Mouse (Mus musculus) monocyte, adult 2 months (primary cell): ENCODE measurements around the gene 6430531B16Rik.

Experiments used
- DNase-seq, 2 experiments: peaks; one replicate each; pipeline ENCODE4 v3.0.0; 2022; ENCODE audit warnings: low spot score in 2 of 2, low read depth in 1 of 2

Gene 6430531B16Rik

GRCm38 (mm10) chr7:139971436-139971835, 7.1 kb downstream of the 6430531B16Rik start:
- DNase-seq = no peak

DNA sequence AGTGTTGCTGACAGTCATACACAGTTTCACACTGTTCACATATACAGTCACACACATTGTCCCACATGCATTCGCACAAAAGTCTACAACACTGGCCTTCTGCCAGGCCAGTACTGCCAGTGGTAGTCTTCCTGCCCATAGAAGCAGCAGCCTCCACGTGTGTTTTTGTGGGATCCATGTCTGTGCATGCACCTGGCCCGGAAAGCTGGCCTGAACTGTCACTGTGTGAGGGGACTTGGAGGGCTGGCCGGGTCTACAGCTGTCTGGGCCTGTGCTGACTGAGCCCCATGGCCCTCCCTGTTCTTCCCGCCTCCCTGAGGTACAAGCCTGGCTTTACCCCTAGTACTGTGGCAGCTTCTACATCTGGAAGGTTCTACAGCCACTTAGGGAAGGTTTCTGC, 7.6 kb downstream of the 6430531B16Rik start:
- DNase-seq = no peak

DNA sequence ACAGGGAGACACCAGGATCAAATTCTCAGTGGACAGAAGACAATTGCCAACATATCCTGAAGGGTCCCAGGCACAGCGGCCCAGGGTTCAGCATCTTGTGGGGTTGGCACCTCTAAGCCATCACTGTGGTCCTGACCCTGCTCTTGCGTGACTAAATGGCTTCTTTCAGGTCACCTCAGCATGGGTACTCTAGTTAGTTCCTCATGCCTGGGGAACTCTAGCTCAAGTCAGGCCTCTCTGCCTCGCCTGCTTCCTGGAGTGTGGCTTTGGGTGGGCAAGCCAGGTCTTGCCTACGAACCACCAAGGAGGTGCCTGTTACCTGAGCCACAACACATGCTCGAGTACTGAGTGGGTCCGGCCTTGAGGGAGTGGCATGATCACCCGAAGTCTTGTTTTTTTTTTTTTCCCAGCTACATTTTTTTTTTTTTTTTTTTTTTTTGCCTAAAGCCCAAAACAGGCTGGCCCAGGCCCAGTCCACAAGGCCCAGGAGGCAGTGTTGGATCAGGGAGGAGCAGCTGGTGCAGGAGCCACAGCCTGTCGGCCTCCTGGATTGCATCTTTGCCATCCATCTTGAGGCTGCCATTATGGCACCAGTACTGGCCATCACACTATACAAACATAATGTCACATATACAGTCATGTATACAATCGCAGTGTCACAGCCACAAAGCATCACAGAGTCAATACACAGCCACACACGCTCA, 8.2 kb downstream of the 6430531B16Rik start:
- no peak for DNase-seq

- peak in 1 of 2 experiments; percentile 62 for DNase-seq
Measured at GRCm38 (mm10) chr7:139969348-139970130, 9.0 kb downstream of the 6430531B16Rik start.

DNA sequence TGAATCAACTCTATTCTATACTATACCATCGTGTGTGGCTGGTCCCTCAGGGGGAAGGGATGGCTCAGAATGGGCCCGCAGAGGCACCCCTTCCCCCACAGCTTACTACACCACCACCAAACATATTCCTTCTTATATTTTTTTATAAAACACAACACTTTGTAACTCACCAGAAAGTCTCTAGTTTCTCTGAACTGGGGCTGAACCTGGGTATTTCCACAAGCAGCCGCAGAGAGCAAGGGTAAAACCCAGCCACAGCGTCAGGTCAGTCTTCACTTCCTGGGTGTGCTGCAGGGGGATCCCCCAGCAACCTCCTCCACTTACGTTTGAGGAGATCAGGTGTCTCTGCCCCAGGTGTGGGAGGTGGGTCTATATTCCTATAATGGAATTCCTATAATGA, 10.1 kb downstream of the 6430531B16Rik start:
- DNase-seq = no peak

- no peak for DNase-seq
Measured at GRCm38 (mm10) chr7:139967175-139967574, 11.4 kb downstream of the 6430531B16Rik start.

- DNase-seq = no peak
Measured at GRCm38 (mm10) chr7:139963814-139964213, 14.7 kb downstream of the 6430531B16Rik start.

GRCm38 (mm10) chr7:139961141-139961540, 17.4 kb downstream of the 6430531B16Rik start:
- DNase-seq = no peak

DNA sequence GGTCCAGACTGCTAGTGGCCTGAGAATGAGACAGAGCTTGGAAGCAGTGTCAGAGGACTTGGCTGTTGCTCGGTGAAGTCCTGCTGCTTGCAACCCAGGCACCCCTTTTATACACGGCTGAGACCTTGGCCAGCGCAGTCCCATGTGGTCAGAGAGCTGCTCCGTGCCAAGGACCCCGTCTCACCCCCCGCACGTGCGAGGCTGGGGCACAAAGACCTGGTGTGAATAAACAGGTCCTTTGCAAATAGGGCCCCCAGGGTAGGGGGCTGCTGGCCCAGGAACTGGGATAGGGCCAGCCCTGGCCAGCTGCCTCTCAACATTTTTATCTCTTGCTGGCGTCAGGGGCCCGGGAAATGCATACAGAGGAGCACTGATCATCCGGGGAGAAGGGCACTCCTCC, 20.6 kb downstream of the 6430531B16Rik start:
- DNase-seq = no peak

DNA sequence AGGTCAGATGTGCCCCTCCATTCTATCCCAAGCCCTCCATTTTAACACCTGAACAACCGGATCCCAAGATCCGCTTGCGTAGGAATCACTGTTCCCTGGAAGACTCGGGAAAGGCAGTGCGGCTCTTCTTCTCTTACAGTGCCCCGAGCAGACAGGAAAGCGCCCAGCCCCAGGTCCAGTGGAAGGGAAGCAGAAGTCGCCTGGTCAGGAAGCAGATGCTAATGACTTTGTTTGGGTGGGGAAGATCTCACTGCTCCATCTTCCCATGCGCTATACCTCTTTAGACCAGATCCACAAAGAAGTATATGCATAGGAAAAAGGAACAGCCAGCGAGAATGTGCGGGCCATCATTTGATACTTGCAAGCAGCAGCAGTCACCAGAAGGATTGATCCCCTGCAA, 21.1 kb downstream of the 6430531B16Rik start:
- no peak for DNase-seq

DNA sequence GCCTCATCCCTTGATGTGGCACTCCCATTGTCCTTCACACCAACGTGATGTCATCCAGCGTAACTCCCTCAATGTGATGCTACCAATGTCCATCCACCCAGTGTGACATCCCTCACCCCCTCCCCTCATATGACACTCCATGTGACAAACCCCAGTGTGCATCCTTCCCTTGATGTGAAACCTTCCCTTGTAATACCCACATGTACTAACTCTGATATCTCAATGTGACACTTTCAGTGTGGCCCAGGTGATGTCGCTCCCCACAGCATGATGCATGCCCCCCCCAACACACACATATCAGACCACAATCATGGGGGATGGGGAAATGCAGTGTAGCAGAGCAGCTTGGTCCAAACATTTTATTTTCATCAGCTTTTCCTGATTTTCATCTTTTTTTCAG, 21.9 kb downstream of the 6430531B16Rik start:
- DNase-seq = no peak

DNA sequence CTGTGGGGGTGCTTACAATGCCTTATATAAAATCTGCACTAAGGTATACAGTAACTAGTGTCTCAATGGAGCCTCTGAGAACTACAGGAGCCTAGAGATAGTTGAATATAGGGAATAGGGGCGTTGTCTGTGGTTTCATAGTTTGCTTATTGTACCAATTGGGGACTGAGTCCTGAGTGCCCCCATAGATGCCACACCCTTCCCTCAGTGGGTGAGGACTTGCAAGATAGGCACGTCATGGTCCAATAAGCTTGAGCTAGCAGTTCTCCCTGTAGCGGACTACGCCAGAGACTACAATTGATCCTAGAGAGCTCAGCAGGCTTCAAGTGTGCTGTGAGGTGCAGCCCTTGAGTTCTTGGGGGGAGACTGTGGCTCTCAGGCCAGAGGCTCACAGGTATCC, 23.1 kb downstream of the 6430531B16Rik start:
- no peak for DNase-seq

- DNase-seq = no peak
Measured at GRCm38 (mm10) chr7:139951991-139952633, 26.4 kb downstream of the 6430531B16Rik start.

DNA sequence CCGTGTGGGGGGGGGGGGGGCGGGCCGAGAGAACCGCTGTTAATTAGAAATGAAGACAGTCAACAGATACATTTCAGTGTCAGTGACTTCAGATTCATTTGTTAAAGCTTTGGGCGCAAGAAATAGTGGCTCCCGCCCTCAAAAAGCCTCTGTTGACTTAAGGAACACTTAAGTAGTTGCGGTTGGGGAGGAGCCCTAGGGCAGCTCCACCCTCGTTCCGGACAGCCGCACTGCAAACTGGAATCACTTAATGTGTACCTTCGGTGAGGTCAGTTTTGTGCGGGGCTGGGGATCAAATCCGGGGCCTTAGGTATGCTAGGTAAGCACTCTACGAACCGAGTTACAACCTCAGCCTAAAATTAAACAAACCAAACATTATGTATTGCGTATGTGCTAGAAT, 27.5 kb downstream of the 6430531B16Rik start:
- DNase-seq = no peak

DNA sequence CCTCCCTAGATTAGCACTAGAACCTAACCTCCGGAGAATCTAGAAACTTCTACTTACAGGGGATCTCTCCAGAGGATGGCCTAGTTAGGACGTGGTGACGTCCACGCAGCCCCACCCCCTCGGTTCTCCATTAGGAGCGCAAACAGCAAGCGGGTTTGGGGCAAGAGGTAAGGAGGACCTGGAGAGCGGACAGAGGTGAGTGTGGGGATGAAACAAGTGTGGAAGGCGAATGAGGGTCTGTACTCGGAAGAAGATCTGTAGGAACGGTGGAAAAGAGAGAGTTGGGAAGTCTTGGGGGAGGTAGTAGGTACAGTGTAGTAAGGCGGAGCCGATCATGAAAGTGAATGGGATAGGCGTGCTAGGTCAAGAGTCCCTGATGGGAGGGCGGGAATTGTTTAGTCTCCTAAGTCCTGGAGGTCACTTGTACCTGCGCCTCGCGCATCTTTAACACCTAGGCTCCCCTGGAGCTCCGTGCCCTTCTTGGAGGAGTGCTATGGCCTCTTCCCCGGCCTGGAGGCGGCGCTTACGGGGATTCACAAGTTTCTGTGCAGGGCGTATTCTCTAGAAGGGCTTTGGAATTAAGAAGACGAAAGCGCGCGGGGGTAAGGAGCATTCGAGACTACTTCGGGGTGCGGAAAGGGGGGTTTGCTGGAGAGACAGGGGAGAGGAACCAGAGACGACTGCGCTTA, 28.1 kb downstream of the 6430531B16Rik start:
- DNase-seq = no peak

DNA sequence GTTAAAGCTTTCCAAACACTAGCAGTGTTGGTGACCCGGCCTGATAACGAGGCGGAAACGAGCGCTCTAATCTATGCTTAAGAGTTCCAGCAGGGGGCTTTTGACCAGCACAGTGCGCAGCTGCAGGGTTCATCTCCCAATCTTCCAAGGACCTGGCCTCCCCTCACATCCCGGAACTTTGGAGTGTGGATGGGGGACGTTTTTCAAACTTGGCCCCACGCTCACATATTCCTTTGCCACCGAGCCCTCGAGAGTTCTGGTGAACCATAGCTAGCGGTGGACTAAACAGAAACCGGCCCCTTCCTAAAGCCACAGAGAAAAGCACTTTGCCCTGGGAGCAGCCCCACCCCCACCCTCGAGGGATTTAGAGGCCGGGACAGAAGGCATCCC, 28.7 kb downstream of the 6430531B16Rik start:
- no peak for DNase-seq

GRCm38 (mm10) chr7:139946032-139946431, 32.5 kb downstream of the 6430531B16Rik start:
- no peak for DNase-seq

- DNase-seq = no peak
Measured at GRCm38 (mm10) chr7:139945516-139945915, 33.0 kb downstream of the 6430531B16Rik start.

DNA sequence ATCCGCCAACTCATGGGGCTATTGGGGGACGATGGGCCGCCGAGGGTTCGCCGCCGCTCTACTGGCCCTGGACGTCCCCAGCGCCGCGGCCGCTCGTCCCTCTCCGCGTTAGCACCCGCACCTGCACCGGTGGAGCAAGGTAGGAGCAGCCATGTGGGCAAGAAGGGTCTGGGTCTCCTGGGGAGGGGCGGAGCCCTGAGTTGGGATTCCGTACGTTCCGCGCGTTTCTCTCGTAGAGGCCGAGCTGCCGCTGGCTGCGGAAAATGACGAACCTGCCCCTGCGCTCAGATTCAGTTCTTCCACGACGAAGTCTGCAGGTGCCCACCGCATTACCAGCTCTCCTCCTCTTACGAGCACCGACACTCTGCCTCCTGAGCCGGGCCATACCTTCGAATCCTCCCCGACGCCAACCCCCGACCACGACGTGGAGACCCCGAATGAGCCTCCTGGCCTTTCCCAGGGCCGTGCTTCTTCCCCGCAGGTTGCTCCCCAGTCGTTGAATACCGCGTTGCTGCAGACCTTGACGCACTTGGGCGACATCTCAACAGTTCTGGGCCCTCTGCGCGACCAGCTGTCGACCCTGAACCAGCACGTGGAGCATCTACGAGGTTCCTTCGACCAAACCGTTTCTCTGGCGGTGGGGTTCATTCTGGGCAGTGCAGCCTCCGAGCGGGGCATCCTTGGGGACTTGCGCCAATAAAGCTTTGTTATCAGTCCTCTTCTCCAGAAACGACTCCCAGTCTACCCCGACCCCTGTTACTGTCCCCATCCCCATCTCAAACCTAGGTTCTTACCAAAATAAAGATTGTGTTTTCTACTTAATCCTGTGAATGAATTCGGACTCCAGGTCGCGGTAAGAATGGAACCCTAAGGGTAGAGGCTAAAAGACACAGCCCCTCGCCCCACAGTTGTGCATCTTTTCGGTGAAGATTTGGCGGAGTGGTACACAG, 34.0 kb downstream of the 6430531B16Rik start:
- DNase-seq = no peak

GRCm38 (mm10) chr7:139943674-139944281, 34.8 kb downstream of the 6430531B16Rik start, which contains the start of gene Utf1:
Utf1 (plus strand) TSS chr7:139943789.
- no peak for DNase-seq
